Mouse (Mus musculus) heart, postnatal 14 days (tissue): Measurements from ENCODE around the gene Sh3bp1. TPM values are rescaled to one million over a fixed set of nuclear protein-coding genes. Genes with fewer than 3 reads are reported as not detected.

Source experiments
- DNase-seq, 2 experiments: peaks; one replicate each; pipeline ENCODE4 v3.0.0; 2021 to 2022
- intact Hi-C: fragments of 180-260 bp; cut with DNase I; formaldehyde crosslinking; loops from one replicate; pipeline ENCODE4 v1.15.1; 2025
- total RNA-seq, 2 experiments: library from RNA; stranded (reverse); gene quantifications; 2 replicates each; pipeline ENCODE4 v1.2.3; 2021

Sh3bp1 gene
- total RNA-seq, 2 experiments from 2014 or later = 4.6 to 6.3 TPM

GRCm38 (mm10) chr15:78914091-78914822 is 14.7 kb downstream of the Sh3bp1 start:
- no peak for DNase-seq
- intact Hi-C loops = no loop called here

GRCm38 (mm10) chr15:78914823-78915659 is 15.5 kb downstream of the Sh3bp1 start:
- intact Hi-C loops = loop anchor here (1.0 to 5.0 kb wide), 2 partner anchors 17 to 157 kb away; no protein-coding TSS in a partner anchor

GRCm38 (mm10) chr15:78915660-78916017 is 16.1 kb downstream of the Sh3bp1 start:
- intact Hi-C loops = loop anchor here (1.0 to 5.0 kb wide), 2 partner anchors 17 to 157 kb away; no protein-coding TSS in a partner anchor
- peak; percentile 62 to 75 for DNase-seq

More at GRCm38 (mm10) chr15:78914823-78915659, 15.5 kb downstream of the Sh3bp1 start:
- no peak for DNase-seq

- intact Hi-C loops = loop anchor here (5.0 kb wide), 1 partner anchor 156 kb away; no protein-coding TSS in a partner anchor
- no peak for DNase-seq
Measured at GRCm38 (mm10) chr15:78916052-78916826, 16.7 kb downstream of the Sh3bp1 start.

GRCm38 (mm10) chr15:78918126-78918525 is 18.6 kb downstream of the Sh3bp1 start:
- intact Hi-C loops = loop anchor here (5.0 kb wide), 1 partner anchor 154 kb away; no protein-coding TSS in a partner anchor
- DNase-seq = no peak

- no peak for DNase-seq
Measured at GRCm38 (mm10) chr15:78919914-78920313, 20.3 kb downstream of the Sh3bp1 start.

GRCm38 (mm10) chr15:78922700-78923099 is 23.1 kb downstream of the Sh3bp1 start:
- no peak for DNase-seq
- intact Hi-C loops = no loop called here

More at GRCm38 (mm10) chr15:78919914-78920313, 20.3 kb downstream of the Sh3bp1 start:
- intact Hi-C loops = loop anchor here (5.0 kb wide), 1 partner anchor 152 kb away; no protein-coding TSS in a partner anchor

- DNase-seq = no peak
- intact Hi-C loops = no loop called here
Measured at GRCm38 (mm10) chr15:78923585-78923984, 24.0 kb downstream of the Sh3bp1 start.

- intact Hi-C loops = no loop called here
- DNase-seq = peak in 1 of 2 experiments; percentile 41
Measured at GRCm38 (mm10) chr15:78925129-78925528, 25.6 kb downstream of the Sh3bp1 start.

GRCm38 (mm10) chr15:78926021-78926919 is 26.7 kb downstream of the Sh3bp1 start, which contains the start of gene Lgals1:
Gene Lgals1 (plus strand): TSS chr15:78926725.
- intact Hi-C loops = no loop called here
- DNase-seq = peak; percentile 90 to 94

- intact Hi-C loops = no loop called here
- peak; percentile 51 to 60 for DNase-seq
Measured at GRCm38 (mm10) chr15:78927021-78927787, 27.6 kb downstream of the Sh3bp1 start.

- intact Hi-C loops = no loop called here
- peak; percentile 77 to 80 for DNase-seq
Measured at GRCm38 (mm10) chr15:78927788-78928457, 28.4 kb downstream of the Sh3bp1 start.

GRCm38 (mm10) chr15:78928539-78928938 is 29.0 kb downstream of the Sh3bp1 start:
- intact Hi-C loops = no loop called here

GRCm38 (mm10) chr15:78930192-78930706 is 30.7 kb downstream of the Sh3bp1 start:
- intact Hi-C loops = no loop called here

More at GRCm38 (mm10) chr15:78928539-78928938, 29.0 kb downstream of the Sh3bp1 start:
- DNase-seq = no peak

GRCm38 (mm10) chr15:78930801-78931426 is 31.3 kb downstream of the Sh3bp1 start:
- intact Hi-C loops = no loop called here
- DNase-seq = no peak

More at GRCm38 (mm10) chr15:78930192-78930706, 30.7 kb downstream of the Sh3bp1 start:
- no peak for DNase-seq

GRCm38 (mm10) chr15:78931577-78931976 is 32.0 kb downstream of the Sh3bp1 start:
- peak; percentile 61 to 69 for DNase-seq
- intact Hi-C loops = no loop called here

GRCm38 (mm10) chr15:78934784-78935320 is 35.3 kb downstream of the Sh3bp1 start, which contains the start of gene Nol12:
Gene Nol12 (plus strand): TSS chr15:78934933.
- peak; percentile 82 to 88 for DNase-seq
- intact Hi-C loops = no loop called here
